Mouse (Mus musculus) hindbrain, embryonic 10.5 days (tissue): ENCODE measurements around the gene Stk26. TPM values are rescaled to one million over a fixed set of nuclear protein-coding genes. Genes with fewer than 3 reads are reported as not detected.
A peak's percentile ranks its signal among the peaks of the same experiment; 100 is the strongest.

ENCODE experiments used
- DNase-seq: peaks from one replicate; pipeline ENCODE4 v3.0.0-alpha.2; 2017; ENCODE audit warnings: low spot score
- H3K27ac ChIP-seq: fragments of 300-500 bp; sonication (generic); 2 replicates; pipeline ENCODE4 v1.5.1; 2016; ENCODE audit warnings: mild to moderate bottlenecking, moderate library complexity
- H3K27me3 ChIP-seq: fragments of 300-500 bp; sonication (generic); 2 replicates; pipeline ENCODE4 v1.6.1; 2016; ENCODE audit warnings: mild to moderate bottlenecking; ENCODE audit not compliant: poor library complexity, insufficient read depth, severe bottlenecking
- H3K36me3 ChIP-seq: fragments of 300-500 bp; sonication (generic); 2 replicates; pipeline ENCODE4 v1.6.1; 2016; ENCODE audit warnings: mild to moderate bottlenecking, moderate library complexity
- H3K4me1 ChIP-seq: fragments of 300-500 bp; sonication (generic); replicated peaks from 2 replicates; pipeline ENCODE4 v1.6.1; 2016; ENCODE audit warnings: mild to moderate bottlenecking
- H3K4me3 ChIP-seq: fragments of 300-500 bp; sonication (generic); 2 replicates; pipeline ENCODE4 v1.5.1; 2016; ENCODE audit warnings: mild to moderate bottlenecking, moderate library complexity
- H3K9me3 ChIP-seq: fragments of 300-500 bp; sonication (generic); 2 replicates; pipeline ENCODE4 v1.6.1; 2016; ENCODE audit warnings: mild to moderate bottlenecking, moderate library complexity
- WGBS: fragments of 180-500 bp; shearing (Covaris S2); methylation state at CpG from one replicate; pipeline ENCODE4 v1.1.7; 2016; 5-methylcytosine and 5-hydroxymethylcytosine counted together
- polyA plus RNA-seq: library from polyadenylated mRNA; unstranded; fragments of >200 nt; fragmentation: Nextera tagmentation; extraction: Ambion mirVana; gene quantifications from 2 replicates; pipeline ENCODE4 v1.2.1, GENCODE M21; 2016

The Stk26 gene
- polyA plus RNA-seq, 1 experiment from 2014 or later, result 2.3 TPM

DNA sequence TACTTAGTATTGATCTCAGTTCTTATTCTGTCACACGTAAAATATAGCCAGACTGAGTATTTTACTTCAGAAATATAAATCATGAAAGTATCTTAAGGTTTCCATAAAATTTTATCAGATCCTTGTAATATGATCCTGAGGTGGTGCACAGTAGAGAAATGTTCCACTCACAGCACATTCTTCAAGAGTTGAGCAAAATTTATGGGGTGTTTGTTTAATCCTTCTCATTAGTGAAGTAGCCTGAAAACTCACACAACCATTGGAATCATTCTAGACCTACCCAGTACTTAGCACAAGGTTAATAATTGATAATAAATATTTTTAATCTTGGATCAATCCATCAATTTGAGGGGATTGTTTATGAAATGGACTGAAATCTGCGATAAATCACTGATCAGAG is 22.9 kb downstream of the Stk26 start:
- 75% methylated on average over 2 of the region's 2 CpGs for WGBS
- H3K27ac ChIP-seq, result no peak overlapping the region
- no peaks in the 10 kb centered on the region for H3K9me3 ChIP-seq
- H3K4me3 ChIP-seq, result no peak overlapping the region
- no peak for DNase-seq
- no peaks in the 10 kb centered on the region for H3K36me3 ChIP-seq
- no peaks in the 10 kb centered on the region for H3K27me3 ChIP-seq
- H3K4me1 ChIP-seq, result no peaks in the 10 kb centered on the region

DNA sequence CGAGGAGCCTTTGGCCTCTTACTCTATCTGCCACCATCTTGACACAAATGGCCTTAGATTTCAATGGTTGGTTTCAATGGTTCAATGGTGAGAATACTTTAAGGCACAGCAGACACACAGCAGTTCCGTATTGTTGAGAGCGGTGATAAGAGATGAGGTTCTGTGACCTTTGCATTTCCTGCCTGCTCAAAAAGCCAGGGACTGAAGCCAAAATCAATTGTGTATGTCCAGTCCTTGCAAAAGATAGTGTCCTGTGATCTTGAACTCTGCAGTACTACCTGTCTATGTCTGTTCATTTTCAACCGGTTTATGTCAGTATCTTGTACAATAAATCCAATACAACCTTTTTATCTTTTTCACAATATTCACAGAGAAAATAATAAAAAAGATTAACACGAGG is 23.9 kb downstream of the Stk26 start:
- WGBS, result 79% methylated on average over 5 of the region's 5 CpGs
- Histone ChIP-seq H3K4me3 (no peak overlapping the region), H3K27ac (no peak overlapping the region), H3K36me3 (no peaks in the 10 kb centered on the region), H3K27me3 (no peaks in the 10 kb centered on the region), H3K4me1 (no peaks in the 10 kb centered on the region), H3K9me3 (no peaks in the 10 kb centered on the region)
- DNase-seq, result no peak

DNA sequence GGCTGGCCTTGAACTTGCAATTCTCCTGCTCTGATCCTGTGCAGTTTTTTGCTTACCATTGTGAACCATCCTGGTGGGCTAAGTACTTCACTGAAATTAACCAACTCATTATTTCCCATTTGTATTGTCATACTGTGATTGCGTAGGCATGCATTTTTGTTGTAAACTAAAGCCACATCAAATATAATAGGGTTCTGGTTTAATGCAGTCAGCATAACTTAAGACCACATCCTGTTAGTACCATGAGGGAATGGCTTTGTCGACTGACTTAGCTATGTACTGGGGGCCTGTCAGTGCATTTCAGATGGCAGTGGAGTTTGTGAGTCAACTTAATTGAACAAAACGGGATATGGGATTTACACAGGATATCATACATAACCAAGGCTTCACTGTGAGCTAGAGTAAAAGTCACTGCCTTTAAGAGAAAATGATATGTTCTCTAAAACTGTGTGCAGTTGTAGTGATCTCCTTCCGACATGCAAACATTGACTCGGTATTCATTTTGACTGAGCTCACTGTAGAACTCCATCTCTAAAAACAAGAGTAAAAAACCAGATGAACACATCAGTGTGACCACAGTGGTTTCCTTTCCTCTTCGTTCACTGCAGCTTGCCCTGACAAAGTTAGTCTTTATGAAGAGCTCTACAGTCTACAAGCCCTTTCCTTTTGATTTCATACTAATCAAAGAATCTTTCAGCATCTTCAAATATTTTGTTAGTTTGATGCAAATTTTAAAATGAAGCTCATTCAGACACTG is 33.6 kb downstream of the Stk26 start:
- 91% methylated on average over 6 of the region's 6 CpGs for WGBS
- Histone ChIP-seq H3K9me3 (no peaks in the 10 kb centered on the region), H3K4me3 (no peak overlapping the region), H3K36me3 (no peaks in the 10 kb centered on the region), H3K4me1 (no peaks in the 10 kb centered on the region), H3K27ac (no peak overlapping the region), H3K27me3 (peaks cover 8% of the 10 kb centered on the region; the same call in 1 of the 2 replicates)
- no peak for DNase-seq

DNA sequence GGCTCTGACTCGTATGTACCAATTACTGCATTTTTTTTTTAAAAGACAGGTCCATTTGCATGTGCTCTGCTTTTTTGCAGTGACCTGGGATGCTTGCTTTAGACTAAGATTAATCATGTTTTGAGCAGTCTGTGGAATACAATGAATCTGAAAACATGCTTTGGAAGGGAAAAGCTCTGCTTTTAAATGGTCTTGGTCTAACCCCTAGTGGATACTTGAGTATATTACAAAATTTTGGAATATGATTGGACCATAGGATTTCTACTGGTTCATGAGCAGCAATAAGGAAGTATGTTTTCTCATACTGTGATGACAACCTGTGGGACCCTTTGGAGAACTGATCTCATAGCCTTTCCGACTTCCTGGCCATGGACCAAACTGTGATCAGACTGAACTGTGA is 47.2 kb downstream of the Stk26 start:
- Histone ChIP-seq H3K36me3 (no peaks in the 10 kb centered on the region), H3K27me3 (no peaks in the 10 kb centered on the region), H3K9me3 (no peaks in the 10 kb centered on the region), H3K27ac (no peak overlapping the region), H3K4me3 (no peak overlapping the region), H3K4me1 (no peaks in the 10 kb centered on the region)
- WGBS, result 84% methylated on average over 2 of the region's 2 CpGs
- DNase-seq, result no peak

- Histone ChIP-seq H3K27ac (no peak overlapping the region), H3K4me3 (no peak overlapping the region), H3K4me1 (no peaks in the 10 kb centered on the region), H3K9me3 (no peaks in the 10 kb centered on the region), H3K36me3 (no peaks in the 10 kb centered on the region), H3K27me3 (no peaks in the 10 kb centered on the region; the same call in 1 of the 2 replicates)
- WGBS, result 90% methylated on average over 3 of the region's 3 CpGs
- no peak for DNase-seq
These were observed 62.6 kb downstream of the Stk26 start for GRCm38 (mm10) chrX:50903497-50903896.

DNA sequence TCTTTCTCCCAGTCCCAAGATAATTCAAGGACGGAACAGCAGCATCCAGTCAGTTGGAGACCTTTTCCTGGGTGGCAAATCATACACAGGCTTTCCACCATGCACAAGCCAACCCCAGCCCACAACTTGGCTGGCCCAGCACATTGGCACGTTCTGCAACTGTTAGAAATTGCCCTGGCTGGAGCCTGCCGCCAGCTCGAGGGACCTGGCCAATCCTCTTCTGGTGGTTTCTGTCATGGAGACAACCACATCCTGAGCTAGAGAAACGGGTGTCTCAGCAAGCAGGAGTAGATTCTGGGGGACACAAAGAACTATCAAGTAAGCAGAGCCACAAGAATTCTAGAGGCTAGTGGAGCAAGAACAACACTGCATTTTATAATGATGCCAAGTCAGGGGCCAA is 69.1 kb downstream of the Stk26 start:
- Histone ChIP-seq H3K27me3 (no peaks in the 10 kb centered on the region; the same call in 1 of the 2 replicates), H3K9me3 (no peaks in the 10 kb centered on the region), H3K27ac (no peak overlapping the region), H3K4me1 (no peaks in the 10 kb centered on the region), H3K4me3 (no peak overlapping the region), H3K36me3 (no peaks in the 10 kb centered on the region)
- DNase-seq, result no peak
- 84% methylated on average over 5 of the region's 5 CpGs for WGBS

DNA sequence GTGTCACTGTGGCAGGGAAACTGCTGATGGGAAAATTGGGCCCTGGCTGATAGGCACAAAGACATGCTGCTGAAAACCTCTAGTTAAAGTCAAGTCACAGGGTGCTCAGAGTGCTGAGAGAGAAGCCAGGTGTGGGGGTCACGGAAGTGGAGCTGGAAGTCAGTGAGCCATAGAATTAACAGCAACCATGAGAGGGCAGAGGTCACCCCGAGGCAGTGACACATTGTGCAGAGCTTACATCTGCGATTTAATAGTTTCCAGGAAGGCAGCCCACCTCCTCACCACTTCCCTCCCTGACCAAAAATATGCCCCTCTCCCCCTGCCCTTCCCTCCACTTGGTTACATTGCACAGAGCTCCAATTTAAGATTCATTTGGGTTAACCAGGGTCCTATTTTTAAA is 76.5 kb downstream of the Stk26 start:
- DNase-seq, result peak; percentile 16
- Histone ChIP-seq H3K27ac (no peak overlapping the region), H3K4me3 (no peak overlapping the region), H3K27me3 (peaks cover 13% of the 10 kb centered on the region; the same call in 1 of the 2 replicates), H3K9me3 (no peaks in the 10 kb centered on the region), H3K4me1 (no peaks in the 10 kb centered on the region), H3K36me3 (no peaks in the 10 kb centered on the region)
- WGBS, result 43% methylated on average over 3 of the region's 3 CpGs

DNA sequence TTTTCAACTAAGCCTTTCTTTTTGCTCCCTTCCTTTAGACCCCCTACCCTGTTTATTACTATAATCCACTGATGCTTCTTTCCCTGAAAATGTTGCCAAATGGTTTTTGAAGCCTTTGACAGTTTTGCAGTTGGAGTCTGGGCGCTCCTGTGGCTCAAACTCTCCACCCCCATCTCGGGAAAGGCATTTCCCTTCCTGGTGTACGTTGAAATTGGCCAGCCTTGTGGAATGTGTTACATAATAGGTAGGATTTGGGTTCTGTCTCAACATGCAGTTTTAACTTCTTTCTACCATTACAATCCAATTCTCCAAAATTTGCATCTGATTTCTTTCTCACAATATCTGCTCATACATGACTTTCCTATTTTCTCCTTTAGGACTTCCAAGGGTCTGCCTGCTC is 77.9 kb downstream of the Stk26 start:
- Histone ChIP-seq H3K9me3 (no peaks in the 10 kb centered on the region), H3K27ac (no peak overlapping the region), H3K27me3 (peaks cover 13% of the 10 kb centered on the region; the same call in 1 of the 2 replicates), H3K4me1 (no peaks in the 10 kb centered on the region), H3K4me3 (no peak overlapping the region), H3K36me3 (no peaks in the 10 kb centered on the region)
- DNase-seq, result no peak
- WGBS, result 47% methylated on average over 3 of the region's 3 CpGs

DNA sequence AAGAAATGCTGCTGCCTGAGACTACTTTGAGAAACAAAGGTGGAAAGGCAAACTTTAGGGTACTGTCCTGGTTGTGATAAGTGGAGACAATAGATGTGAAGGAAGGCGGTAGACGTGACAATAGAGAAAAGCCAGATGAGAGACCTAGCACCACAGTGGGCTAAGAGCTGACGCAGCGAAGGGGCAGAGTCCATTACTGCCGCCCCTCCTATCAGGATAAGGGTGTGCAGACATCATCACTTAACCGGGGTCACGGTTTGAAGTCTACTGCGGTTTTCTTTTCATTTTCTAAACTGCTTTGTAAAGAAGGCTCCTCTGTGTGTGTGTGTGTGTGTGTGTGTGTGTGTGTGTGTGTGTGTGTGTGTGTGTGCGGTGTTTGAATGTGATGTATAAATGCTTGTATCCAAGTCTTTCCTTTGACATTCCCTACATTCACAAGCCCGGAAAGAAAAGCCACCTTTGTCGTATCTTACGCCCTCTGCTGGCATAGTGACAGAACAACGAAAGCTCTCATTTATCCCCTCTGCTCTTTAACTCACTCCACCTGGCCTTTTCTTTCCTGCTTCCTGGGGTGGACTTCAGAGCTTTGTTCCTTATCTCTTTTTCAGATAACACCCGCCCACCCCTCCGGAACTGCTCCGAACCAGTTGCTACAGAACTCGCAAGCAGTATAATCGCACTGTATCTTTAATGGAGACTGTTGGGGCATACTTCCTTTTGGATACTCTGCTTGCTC is 84.0 kb downstream of the Stk26 start:
- H3K27me3 ChIP-seq, result peaks cover 7% of the 10 kb centered on the region; the same call in 1 of the 2 replicates
- WGBS, result 41% methylated on average over 17 of the region's 18 CpGs
- no peaks in the 10 kb centered on the region for H3K9me3 ChIP-seq
- no peak overlapping the region for H3K4me3 ChIP-seq
- no peaks in the 10 kb centered on the region for H3K36me3 ChIP-seq
- peak; percentile 15 for DNase-seq
- no peak overlapping the region for H3K27ac ChIP-seq
- no peaks in the 10 kb centered on the region for H3K4me1 ChIP-seq

- no peak overlapping the region for H3K27ac ChIP-seq
- H3K9me3 ChIP-seq, result no peaks in the 10 kb centered on the region
- no peak for DNase-seq
- H3K4me3 ChIP-seq, result no peak overlapping the region
- WGBS, result 78% methylated on average over 10 of the region's 10 CpGs
- peaks cover 6% of the 10 kb centered on the region; the same call in 1 of the 2 replicates for H3K27me3 ChIP-seq
- no peaks in the 10 kb centered on the region for H3K36me3 ChIP-seq
- no peaks in the 10 kb centered on the region for H3K4me1 ChIP-seq
These were observed 86.2 kb downstream of the Stk26 start for GRCm38 (mm10) chrX:50926893-50927545.

- 44% methylated on average over 3 of the region's 3 CpGs for WGBS
- DNase-seq, result no peak
- H3K4me1 ChIP-seq, result peaks cover 15% of the 10 kb centered on the region
- H3K27ac ChIP-seq, result no peak overlapping the region
- peaks cover 9% of the 10 kb centered on the region; the same call in 1 of the 2 replicates for H3K27me3 ChIP-seq
- H3K4me3 ChIP-seq, result no peak overlapping the region
- H3K36me3 ChIP-seq, result no peaks in the 10 kb centered on the region
- H3K9me3 ChIP-seq, result no peaks in the 10 kb centered on the region
These were observed 89.5 kb downstream of the Stk26 start for GRCm38 (mm10) chrX:50930309-50930708.

- Histone ChIP-seq H3K4me3 (no peak overlapping the region), H3K36me3 (no peaks in the 10 kb centered on the region), H3K27ac (no peak overlapping the region), H3K9me3 (no peaks in the 10 kb centered on the region), H3K27me3 (peaks cover 11% of the 10 kb centered on the region), H3K4me1 (peaks cover 15% of the 10 kb centered on the region)
- 92% methylated on average over 3 of the region's 3 CpGs for WGBS
- DNase-seq, result no peak
These were observed 96.3 kb downstream of the Stk26 start for GRCm38 (mm10) chrX:50937117-50937516.

DNA sequence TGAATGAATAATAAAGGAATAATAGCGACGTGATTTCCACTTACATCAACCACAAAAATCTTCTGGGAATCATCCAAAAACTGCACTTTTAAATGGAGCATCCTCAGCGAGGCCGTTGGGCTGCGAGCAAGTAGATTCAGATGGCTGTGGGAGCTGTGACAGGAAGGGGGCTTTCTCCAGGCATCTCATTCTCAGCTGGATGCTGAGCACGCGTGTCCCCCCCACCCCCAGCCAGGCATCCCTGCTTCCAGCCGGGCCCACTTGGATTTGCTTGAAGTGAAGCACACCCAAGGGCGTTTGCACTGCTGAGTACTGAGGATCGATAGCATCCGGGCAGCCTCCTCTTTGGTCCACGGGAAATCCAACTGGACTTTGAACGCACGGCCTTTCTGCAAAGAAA is 101.8 kb downstream of the Stk26 start, which contains the start of gene Frmd7:
Frmd7 (minus strand) TSS at position 101 of the 400 bp plus-strand sequence.
- Histone ChIP-seq H3K27me3 (peaks cover 4% of the 10 kb centered on the region), H3K9me3 (no peaks in the 10 kb centered on the region), H3K4me1 (no peaks in the 10 kb centered on the region), H3K4me3 (no peak within 1 kb of the TSS), H3K27ac (no peak within 1 kb of the TSS), H3K36me3 (no peaks in the 10 kb centered on the region)
- DNase-seq, result no peak
- 79% methylated on average over 14 of the region's 14 CpGs for WGBS
